Mouse (Mus musculus) retina, postnatal 7 days (tissue): ENCODE measurements around the gene Gm7903.
"Not testable (repeated sequence)": the region's sequence is repeated elsewhere in the genome, so short reads cannot be mapped to it uniquely, and the experiment has no call there.

ENCODE experiments used
- DNase-seq: peaks from one replicate; pipeline ENCODE4 v3.0.0-alpha.2; 2012; ENCODE audit warnings: low read depth, low spot score

The Gm7903 gene

DNA sequence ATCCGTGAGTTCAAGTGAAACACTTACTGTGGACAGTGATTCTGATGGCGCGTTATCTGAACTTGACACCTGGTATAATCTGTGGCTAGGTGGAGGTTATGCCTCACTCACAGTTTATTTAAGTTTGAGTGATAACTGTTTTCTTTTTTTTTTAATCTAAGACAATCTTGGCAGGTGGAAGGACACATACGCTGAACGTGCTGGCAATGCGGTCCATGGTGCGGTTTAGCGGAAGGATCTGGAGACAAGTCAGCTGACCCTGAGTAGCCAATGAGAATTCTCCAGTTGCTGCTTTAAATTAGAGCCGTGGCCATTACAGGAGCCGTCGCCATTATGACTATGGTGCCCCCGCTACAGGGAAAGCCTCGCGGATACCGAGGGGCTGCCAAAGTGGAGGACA lies at the start of gene Gm7903:
Gm7903 (plus strand) TSS at position 301 of the 400 bp plus-strand sequence.
- not testable (repeated sequence) for DNase-seq

DNA sequence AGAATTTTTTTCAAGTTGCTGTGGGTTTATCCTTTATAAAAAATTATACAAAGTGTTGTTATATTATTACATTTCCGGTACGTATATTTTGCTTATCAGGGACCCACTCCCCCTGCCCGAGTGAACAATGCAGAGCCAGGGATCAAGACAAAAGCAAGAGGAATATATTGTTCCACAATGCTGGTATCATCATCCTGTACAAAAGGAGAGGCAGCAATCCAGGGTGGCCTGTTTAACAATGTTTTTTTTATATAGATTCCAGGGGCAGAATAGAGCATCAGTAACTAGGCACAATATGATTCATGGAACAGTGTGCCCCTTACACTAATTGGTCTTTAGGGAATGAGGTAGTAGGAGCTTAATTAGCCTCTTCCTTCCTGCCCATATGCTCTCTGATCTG lies 30.1 kb upstream of the Gm7903 start:
- not testable (repeated sequence) for DNase-seq

GRCm38 (mm10) chrX:135421203-135421602 lies 12.4 kb upstream of the Gm7903 start:
- not testable (repeated sequence) for DNase-seq

DNA sequence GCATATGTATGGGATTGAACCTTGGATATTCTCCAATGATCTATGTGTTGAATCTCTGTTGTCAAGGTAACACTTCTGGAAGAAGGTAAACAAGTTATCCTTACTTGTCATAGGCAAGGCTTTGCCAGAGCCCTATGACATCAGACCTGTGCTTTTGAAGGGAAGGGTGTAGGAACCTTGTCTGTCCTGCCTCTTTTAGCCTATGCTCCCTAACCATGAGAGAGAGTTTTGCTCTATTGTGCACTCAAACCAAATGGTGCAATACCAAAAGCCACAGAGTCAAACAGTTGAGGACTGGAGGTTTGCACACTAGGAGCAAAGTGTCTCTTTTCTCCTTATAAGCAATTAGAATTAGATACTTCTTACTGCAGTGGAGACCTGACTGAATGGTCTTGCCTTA lies 11.8 kb upstream of the Gm7903 start:
- DNase-seq, result not testable (repeated sequence)

GRCm38 (mm10) chrX:135422473-135422872 lies 11.2 kb upstream of the Gm7903 start:
- not testable (repeated sequence) for DNase-seq

- DNase-seq, result not testable (repeated sequence)
Measured at GRCm38 (mm10) chrX:135464160-135464559, 30.5 kb downstream of the Gm7903 start.

GRCm38 (mm10) chrX:135481902-135482301 lies 48.3 kb downstream of the Gm7903 start:
- not testable (repeated sequence) for DNase-seq

GRCm38 (mm10) chrX:135483183-135483582 lies 49.5 kb downstream of the Gm7903 start:
- DNase-seq, result not testable (repeated sequence)
